Mouse (Mus musculus): Measurements from ENCODE around the gene Nutf2-ps1. TPM values are rescaled to one million over a fixed set of nuclear protein-coding genes. Genes with fewer than 3 reads are reported as not detected.
"Not testable (repeated sequence)": the region's sequence is repeated elsewhere in the genome, so short reads cannot be mapped to it uniquely, and the experiment has no call there.

Nutf2-ps1 gene
- 10 to 100 TPM; 72.7 to 98.1 TPM for total RNA-seq (2021)
- 72.0 and 89.9 TPM in 2 replicates for polyA plus RNA-seq (2012; rRNA removed)
- long read RNA-seq, transcript Nutf2-ps1-201 (1 exons, 901 nt): major isoform, 9 of 9 reads
- long read RNA-seq, partial matches to known transcripts: 0 of 9 reads
- long read RNA-seq, other reads (novel, unspliced or antisense): 0 of 9 reads

DNA sequence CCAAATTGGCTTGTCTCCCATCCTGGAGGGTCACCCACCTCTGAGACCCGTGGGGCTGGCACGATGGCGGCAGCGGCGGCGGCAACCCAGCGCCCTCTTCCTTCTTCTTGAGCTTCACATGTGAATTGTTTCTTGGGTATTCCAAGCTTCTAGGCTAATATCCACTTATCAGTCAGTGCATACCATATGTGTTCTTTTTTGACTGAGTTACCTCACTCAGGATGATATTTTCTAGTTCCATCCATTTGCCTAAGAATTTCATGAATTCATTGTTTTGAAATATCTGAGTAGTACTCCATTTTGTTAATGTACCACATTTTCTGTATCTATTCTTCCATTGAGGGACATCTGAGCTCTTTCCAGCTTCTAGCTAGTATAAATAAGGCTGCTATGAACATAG is at the start of gene Nutf2-ps1:
TSS of gene Nutf2-ps1 (minus strand) at position 101 of the 400 bp plus-strand sequence.
- not testable (repeated sequence) for DNase-seq

DNA sequence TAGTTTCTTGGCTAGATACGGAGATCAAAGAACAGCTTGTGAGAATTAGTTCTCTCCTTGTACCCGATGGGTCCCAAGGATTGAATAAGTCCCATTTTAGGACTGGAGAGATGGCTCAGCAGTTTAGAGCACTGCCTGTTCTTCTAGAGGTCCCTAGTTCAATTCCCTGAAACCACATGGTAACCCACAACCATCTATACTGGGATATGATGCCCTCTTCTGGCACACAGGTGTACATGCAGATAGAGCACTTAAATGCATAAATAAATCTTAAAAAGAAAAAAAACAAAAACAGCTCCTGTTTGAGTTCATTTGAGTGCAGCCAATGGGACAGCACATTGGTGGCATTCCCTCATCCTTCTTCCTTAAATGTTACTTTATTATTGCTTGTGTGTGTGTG is 49.2 kb upstream of the Nutf2-ps1 start:
- no peak for DNase-seq

DNA sequence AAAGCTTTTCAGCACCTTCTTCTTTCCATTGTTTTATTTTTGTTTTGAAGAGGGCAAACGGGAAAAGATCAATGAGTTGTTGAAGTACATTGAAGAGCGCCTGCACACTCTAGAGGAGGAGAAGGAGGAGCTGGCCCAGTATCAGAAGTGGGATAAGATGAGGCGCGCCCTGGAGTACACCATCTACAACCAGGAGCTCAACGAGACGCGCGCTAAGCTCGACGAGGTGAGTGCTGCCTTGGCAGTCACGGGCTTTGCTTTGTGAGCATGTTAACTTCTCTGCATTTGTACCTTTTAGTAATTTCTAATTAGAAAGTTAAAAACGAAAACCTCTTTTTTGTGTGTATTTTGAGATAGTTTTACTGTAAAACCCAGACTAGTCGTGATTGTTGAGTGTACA is 32.8 kb upstream of the Nutf2-ps1 start:
- DNase-seq: no peak

- DNase-seq: no peak
These were observed 20.1 kb upstream of the Nutf2-ps1 start for GRCm38 (mm10) chr19:53608921-53609320.

GRCm38 (mm10) chr19:53601363-53601655 is 12.4 kb upstream of the Nutf2-ps1 start:
- DNase-seq: no peak

GRCm38 (mm10) chr19:53600549-53601362 is 11.9 kb upstream of the Nutf2-ps1 start:
- DNase-seq: peak; percentile 78

GRCm38 (mm10) chr19:53599757-53600539 is 11.1 kb upstream of the Nutf2-ps1 start, which contains the start of gene Smc3:
TSS of gene Smc3 (plus strand) at chr19:53600398.
- peak; percentile 99 for DNase-seq

DNA sequence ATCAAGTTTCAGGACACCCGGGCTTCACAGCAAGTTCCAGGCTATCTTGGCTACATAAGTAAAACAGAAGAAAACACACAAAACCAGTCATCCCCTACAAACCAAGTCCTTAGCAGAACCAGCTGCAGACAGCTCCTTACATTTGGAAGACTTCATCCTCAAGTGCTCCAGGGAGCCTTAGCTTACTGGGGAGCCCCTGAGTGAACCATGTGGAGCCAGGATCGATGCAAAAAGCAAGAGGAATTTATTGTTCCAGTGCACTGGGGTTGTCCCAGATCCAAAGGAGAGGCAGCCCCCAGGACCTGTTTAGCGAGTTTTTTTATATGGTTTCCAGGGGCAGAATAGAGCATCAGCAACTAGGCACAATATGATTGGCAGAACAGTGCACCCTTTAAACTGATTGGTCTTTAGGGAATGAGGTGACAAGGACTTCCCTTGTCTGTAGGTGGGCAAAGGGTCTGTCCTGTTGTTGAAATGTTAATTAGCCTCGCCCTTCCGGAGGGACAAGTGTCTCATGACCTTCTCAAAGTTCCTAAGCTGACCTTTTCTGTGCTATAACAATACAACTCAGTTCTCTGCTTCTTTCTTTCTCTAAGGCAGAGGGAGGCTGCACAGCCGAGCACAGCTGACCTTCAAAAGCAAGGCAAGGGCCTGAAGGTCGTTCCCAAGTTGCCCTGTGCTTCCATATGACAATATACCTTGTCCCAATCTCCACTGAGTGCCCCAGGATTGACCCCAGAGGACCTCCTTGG is 8.0 kb upstream of the Nutf2-ps1 start:
- DNase-seq: no peak

- DNase-seq: not testable (repeated sequence)
These were observed 1.2 kb downstream of the Nutf2-ps1 start for GRCm38 (mm10) chr19:53587686-53588085.

GRCm38 (mm10) chr19:53580271-53580670 is 8.6 kb downstream of the Nutf2-ps1 start:
- DNase-seq: not testable (repeated sequence)

- peak; percentile 61 for DNase-seq
These were observed 10.1 kb downstream of the Nutf2-ps1 start for GRCm38 (mm10) chr19:53578597-53579252.

DNA sequence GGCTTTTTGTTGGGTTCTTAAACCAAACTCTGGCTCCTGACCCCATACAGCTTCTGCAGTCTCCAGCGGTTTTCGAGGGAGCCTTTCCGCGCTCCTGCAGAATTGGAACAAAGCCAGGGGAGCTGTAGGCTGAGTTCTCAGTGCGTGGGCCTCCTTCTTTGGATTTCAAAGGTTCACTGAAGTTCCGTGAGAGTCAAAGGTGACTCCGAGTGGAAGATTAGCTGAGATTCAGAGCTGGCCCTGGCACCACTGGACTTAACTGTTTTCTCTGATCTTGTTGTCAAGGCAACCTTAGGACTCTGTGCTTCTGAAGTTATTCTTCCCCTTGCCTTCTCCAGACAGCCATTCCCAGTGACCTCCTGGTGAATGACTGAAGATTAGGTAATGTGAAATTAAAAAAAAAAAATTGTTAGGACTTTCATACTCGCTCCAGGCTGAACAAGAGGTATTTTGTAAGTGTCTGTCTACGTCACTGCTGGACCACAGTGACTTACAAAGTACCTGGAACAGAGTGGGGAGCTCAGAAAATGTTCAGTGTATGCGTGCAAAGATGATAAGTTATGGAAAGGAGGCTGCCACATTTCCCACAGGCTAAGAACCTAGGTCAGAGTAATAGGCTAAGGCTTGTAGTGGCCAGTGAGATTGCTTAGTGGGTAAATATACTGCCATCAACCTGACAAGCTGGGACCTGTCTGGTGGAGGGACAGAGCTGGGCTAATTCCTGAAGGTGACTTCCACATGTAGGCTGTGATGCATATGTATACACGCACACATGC is 11.7 kb downstream of the Nutf2-ps1 start:
- peak; percentile 45 for DNase-seq

DNA sequence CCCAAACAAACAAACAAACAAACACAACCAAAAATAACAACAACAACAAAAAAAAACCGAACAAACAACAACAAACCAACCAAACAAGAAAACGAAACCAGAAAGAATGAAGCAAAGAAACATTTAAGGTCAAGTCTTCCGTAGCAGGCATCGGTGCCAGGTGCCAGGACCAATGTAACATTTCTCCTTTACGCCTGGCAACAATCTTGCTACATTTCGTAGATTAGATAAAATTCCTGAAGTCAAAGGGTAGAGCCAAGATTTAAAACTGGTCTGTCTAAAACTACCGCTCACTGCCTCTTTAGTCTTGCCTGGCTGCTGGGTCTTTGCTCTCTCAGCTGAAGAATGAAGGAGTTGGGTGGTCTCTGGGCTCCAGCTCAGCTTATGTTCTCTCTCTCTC is 12.8 kb downstream of the Nutf2-ps1 start:
- DNase-seq: no peak

DNA sequence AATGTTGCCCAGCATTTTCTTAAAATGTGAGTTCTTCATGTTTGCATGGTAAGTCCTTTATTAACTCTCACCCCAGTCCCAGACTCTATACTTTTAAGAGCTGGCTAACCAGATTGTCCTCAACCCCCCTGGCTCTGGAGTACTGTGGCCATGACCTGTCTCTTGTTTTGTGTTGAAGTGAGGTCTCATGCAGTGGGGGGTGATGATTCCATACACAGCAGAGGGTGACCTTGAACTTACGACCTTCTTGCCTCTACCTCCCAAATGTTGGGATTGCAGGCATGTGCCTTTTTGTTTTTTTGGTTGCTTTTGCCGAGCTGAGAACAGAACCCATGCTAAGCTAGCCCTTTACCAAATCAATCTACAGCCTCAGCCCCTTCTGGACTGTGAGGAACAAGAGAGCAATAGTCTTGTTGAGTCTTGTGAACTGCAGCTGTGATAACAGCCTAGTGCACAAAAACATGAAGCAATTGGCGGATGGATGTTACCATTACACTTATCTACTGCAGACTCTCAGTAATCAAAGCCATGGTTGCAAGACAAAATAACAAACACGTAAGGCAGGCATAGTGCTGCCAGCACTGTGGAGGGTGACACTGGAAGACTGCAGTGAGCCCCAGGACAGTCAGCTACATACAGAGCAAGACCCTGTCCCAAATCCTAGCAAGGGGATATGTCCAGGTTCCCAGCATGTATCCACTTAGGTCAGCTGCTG is 13.4 kb downstream of the Nutf2-ps1 start:
- no peak for DNase-seq

- DNase-seq: no peak
These were observed 14.3 kb downstream of the Nutf2-ps1 start for GRCm38 (mm10) chr19:53574546-53574945.

DNA sequence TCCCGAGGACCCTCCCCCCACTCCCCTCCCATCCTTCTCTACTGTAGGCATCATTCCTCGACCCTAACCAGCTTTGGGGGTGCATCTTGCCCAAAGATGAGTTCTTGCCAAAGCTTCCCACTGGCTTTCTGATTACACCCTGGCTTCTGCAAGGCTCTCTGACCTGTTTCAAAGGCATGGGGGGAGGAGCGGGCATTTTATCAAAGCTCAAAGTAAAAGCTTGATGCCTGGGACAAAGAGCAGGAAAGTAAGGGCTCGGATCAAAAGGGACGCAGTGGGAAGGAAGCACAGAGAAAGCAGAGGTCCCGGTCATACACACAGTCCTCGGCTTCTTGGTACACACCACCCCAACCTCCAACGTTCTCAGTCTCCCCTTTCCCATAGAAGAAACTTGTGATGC is 14.7 kb downstream of the Nutf2-ps1 start:
- peak; percentile 21 for DNase-seq

GRCm38 (mm10) chr19:53573151-53573550 is 15.7 kb downstream of the Nutf2-ps1 start:
- peak; percentile 44 for DNase-seq

DNA sequence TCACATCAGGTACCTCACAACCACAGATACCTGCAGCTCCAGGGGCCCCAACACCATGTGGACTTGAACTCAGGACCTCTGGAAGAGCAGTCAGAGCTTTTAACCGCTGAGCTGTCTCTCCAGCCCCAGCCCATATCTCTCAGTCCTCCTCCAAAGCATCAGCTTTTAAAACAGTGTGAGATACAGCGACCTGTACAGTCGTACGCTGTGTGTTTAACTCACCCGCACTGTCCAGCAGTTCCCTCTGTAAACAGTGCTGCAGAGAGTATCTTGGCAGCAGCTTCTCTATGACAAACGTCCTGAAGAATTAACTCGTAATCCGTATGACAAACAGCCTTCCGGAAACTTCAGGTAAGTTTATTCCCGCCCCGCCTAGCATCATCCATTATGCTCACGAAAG is 16.3 kb downstream of the Nutf2-ps1 start:
- DNase-seq: no peak

GRCm38 (mm10) chr19:53571501-53572428 is 17.1 kb downstream of the Nutf2-ps1 start:
- DNase-seq: no peak

Data from adrenal gland, adult 2 months (tissue).